Mouse (Mus musculus): ENCODE measurements around the gene Fgfr2. TPM values are rescaled to one million over a fixed set of nuclear protein-coding genes. Genes with fewer than 3 reads are reported as not detected.

Gene Fgfr2
- polyA plus RNA-seq, 1 experiment: 3.0 TPM

- Histone ChIP-seq H3K27me3 (ENCODE audit: control insufficient read depth, insufficient read depth, low read length) (no peaks in the 10 kb centered on the region), H3K36me3 (ENCODE audit: control insufficient read depth, insufficient read depth, low read length) (no peaks in the 10 kb centered on the region), H3K4me3 (ENCODE audit: control insufficient read depth, low read depth, low read length) (no peak overlapping the region), H3K27ac (ENCODE audit: control insufficient read depth, insufficient read depth, low read depth, low read length) (no peak overlapping the region), H3K4me1 (ENCODE audit: control insufficient read depth, insufficient read depth, low read length) (no peaks in the 10 kb centered on the region; the same call in 1 of the 2 replicates)
- no peak for TF ChIP-seq CTCF (IDR thresholded peaks at IDR 0.05; ENCODE audit: control insufficient read depth, insufficient read depth, insufficient replicate concordance, low read depth, low read length)
- no peak for TF ChIP-seq POLR2A (IDR thresholded peaks at IDR 0.05; ENCODE audit: control insufficient read depth, low read depth, low read length)
These were observed 2910.0 kb downstream of the Fgfr2 start for GRCm38 (mm10) chr7:130213156-130213555.

- Histone ChIP-seq H3K4me1 (ENCODE audit: control insufficient read depth, insufficient read depth, low read length) (no peaks in the 10 kb centered on the region; the same call in 1 of the 2 replicates), H3K4me3 (ENCODE audit: control insufficient read depth, low read depth, low read length) (no peak overlapping the region), H3K36me3 (ENCODE audit: control insufficient read depth, insufficient read depth, low read length) (no peaks in the 10 kb centered on the region), H3K27me3 (ENCODE audit: control insufficient read depth, insufficient read depth, low read length) (no peaks in the 10 kb centered on the region), H3K27ac (ENCODE audit: control insufficient read depth, insufficient read depth, low read depth, low read length) (no peak overlapping the region)
- TF ChIP-seq POLR2A (IDR thresholded peaks at IDR 0.05; ENCODE audit: control insufficient read depth, low read depth, low read length) (no peak), CTCF (IDR thresholded peaks at IDR 0.05; ENCODE audit: control insufficient read depth, insufficient read depth, insufficient replicate concordance, low read depth, low read length) (no peak)
These were observed 2911.7 kb downstream of the Fgfr2 start for GRCm38 (mm10) chr7:130211411-130211810.

GRCm38 (mm10) chr7:130208601-130209000 lies 2914.5 kb downstream of the Fgfr2 start:
- Histone ChIP-seq H3K4me1 (ENCODE audit: control insufficient read depth, insufficient read depth, low read length) (no peaks in the 10 kb centered on the region; the same call in 1 of the 2 replicates), H3K36me3 (ENCODE audit: control insufficient read depth, insufficient read depth, low read length) (no peaks in the 10 kb centered on the region), H3K27ac (ENCODE audit: control insufficient read depth, insufficient read depth, low read depth, low read length) (no peak overlapping the region), H3K27me3 (ENCODE audit: control insufficient read depth, insufficient read depth, low read length) (no peaks in the 10 kb centered on the region), H3K4me3 (ENCODE audit: control insufficient read depth, low read depth, low read length) (no peak overlapping the region)
- TF ChIP-seq CTCF (IDR thresholded peaks at IDR 0.05; ENCODE audit: control insufficient read depth, insufficient read depth, insufficient replicate concordance, low read depth, low read length): no peak
- no peak for TF ChIP-seq POLR2A (IDR thresholded peaks at IDR 0.05; ENCODE audit: control insufficient read depth, low read depth, low read length)

- Histone ChIP-seq H3K4me1 (ENCODE audit: control insufficient read depth, insufficient read depth, low read length) (no peaks in the 10 kb centered on the region), H3K27ac (ENCODE audit: control insufficient read depth, insufficient read depth, low read depth, low read length) (no peak overlapping the region), H3K27me3 (ENCODE audit: control insufficient read depth, insufficient read depth, low read length) (no peaks in the 10 kb centered on the region), H3K4me3 (ENCODE audit: control insufficient read depth, low read depth, low read length) (no peak overlapping the region), H3K36me3 (ENCODE audit: control insufficient read depth, insufficient read depth, low read length) (no peaks in the 10 kb centered on the region)
- TF ChIP-seq CTCF (IDR thresholded peaks at IDR 0.05; ENCODE audit: control insufficient read depth, insufficient read depth, insufficient replicate concordance, low read depth, low read length) (no peak), POLR2A (IDR thresholded peaks at IDR 0.05; ENCODE audit: control insufficient read depth, low read depth, low read length) (no peak)
These were observed 2917.0 kb downstream of the Fgfr2 start for GRCm38 (mm10) chr7:130206181-130206582.

- Histone ChIP-seq H3K27me3 (ENCODE audit: control insufficient read depth, insufficient read depth, low read length) (no peaks in the 10 kb centered on the region), H3K27ac (ENCODE audit: control insufficient read depth, insufficient read depth, low read depth, low read length) (no peak overlapping the region), H3K4me3 (ENCODE audit: control insufficient read depth, low read depth, low read length) (no peak overlapping the region), H3K4me1 (ENCODE audit: control insufficient read depth, insufficient read depth, low read length) (no peaks in the 10 kb centered on the region), H3K36me3 (ENCODE audit: control insufficient read depth, insufficient read depth, low read length) (no peaks in the 10 kb centered on the region)
- TF ChIP-seq POLR2A (IDR thresholded peaks at IDR 0.05; ENCODE audit: control insufficient read depth, low read depth, low read length) (no peak), CTCF (IDR thresholded peaks at IDR 0.05; ENCODE audit: control insufficient read depth, insufficient read depth, insufficient replicate concordance, low read depth, low read length) (no peak)
These were observed 2918.0 kb downstream of the Fgfr2 start for GRCm38 (mm10) chr7:130205140-130205539.

GRCm38 (mm10) chr7:130201020-130201419 lies 2922.1 kb downstream of the Fgfr2 start:
- no peaks in the 10 kb centered on the region for H3K36me3 ChIP-seq (ENCODE audit: control insufficient read depth, insufficient read depth, low read length)
- no peaks in the 10 kb centered on the region for H3K27me3 ChIP-seq (ENCODE audit: control insufficient read depth, insufficient read depth, low read length)
- H3K4me1 ChIP-seq (ENCODE audit: control insufficient read depth, insufficient read depth, low read length): no peaks in the 10 kb centered on the region
- no peak overlapping the region for H3K27ac ChIP-seq (ENCODE audit: control insufficient read depth, insufficient read depth, low read depth, low read length)
- TF ChIP-seq CTCF (IDR thresholded peaks at IDR 0.05; ENCODE audit: control insufficient read depth, insufficient read depth, insufficient replicate concordance, low read depth, low read length) (no peak), POLR2A (IDR thresholded peaks at IDR 0.05; ENCODE audit: control insufficient read depth, low read depth, low read length) (no peak)
- H3K4me3 ChIP-seq (ENCODE audit: control insufficient read depth, low read depth, low read length): no peak overlapping the region

GRCm38 (mm10) chr7:130199951-130200350 lies 2923.2 kb downstream of the Fgfr2 start:
- H3K4me1 ChIP-seq (ENCODE audit: control insufficient read depth, insufficient read depth, low read length): no peaks in the 10 kb centered on the region
- H3K4me3 ChIP-seq (ENCODE audit: control insufficient read depth, low read depth, low read length): no peak overlapping the region
- no peak overlapping the region for H3K27ac ChIP-seq (ENCODE audit: control insufficient read depth, insufficient read depth, low read depth, low read length)
- no peaks in the 10 kb centered on the region for H3K27me3 ChIP-seq (ENCODE audit: control insufficient read depth, insufficient read depth, low read length)
- no peak for TF ChIP-seq POLR2A (IDR thresholded peaks at IDR 0.05; ENCODE audit: control insufficient read depth, low read depth, low read length)
- no peak for TF ChIP-seq CTCF (IDR thresholded peaks at IDR 0.05; ENCODE audit: control insufficient read depth, insufficient read depth, insufficient replicate concordance, low read depth, low read length)
- H3K36me3 ChIP-seq (ENCODE audit: control insufficient read depth, insufficient read depth, low read length): no peaks in the 10 kb centered on the region

GRCm38 (mm10) chr7:130199317-130199716 lies 2923.8 kb downstream of the Fgfr2 start:
- Histone ChIP-seq H3K4me3 (ENCODE audit: control insufficient read depth, low read depth, low read length) (no peak overlapping the region), H3K4me1 (ENCODE audit: control insufficient read depth, insufficient read depth, low read length) (no peaks in the 10 kb centered on the region), H3K27ac (ENCODE audit: control insufficient read depth, insufficient read depth, low read depth, low read length) (no peak overlapping the region), H3K36me3 (ENCODE audit: control insufficient read depth, insufficient read depth, low read length) (no peaks in the 10 kb centered on the region), H3K27me3 (ENCODE audit: control insufficient read depth, insufficient read depth, low read length) (no peaks in the 10 kb centered on the region)
- no peak for TF ChIP-seq POLR2A (IDR thresholded peaks at IDR 0.05; ENCODE audit: control insufficient read depth, low read depth, low read length)
- TF ChIP-seq CTCF (IDR thresholded peaks at IDR 0.05; ENCODE audit: control insufficient read depth, insufficient read depth, insufficient replicate concordance, low read depth, low read length): no peak
